Mouse (Mus musculus) G1E (cell line): Measurements from ENCODE around the gene Lin7b. TPM values are rescaled to one million over a fixed set of nuclear protein-coding genes. Genes with fewer than 3 reads are reported as not detected.
A peak's percentile ranks its signal among the peaks of the same experiment; 100 is the strongest.

ENCODE experiments used
- ATAC-seq: 2 replicates; pipeline ENCODE4 v1.8.0; 2016; ENCODE audit warnings: mild to moderate bottlenecking; ENCODE audit not compliant: insufficient number of reproducible peaks, poor library complexity, low FRiP score, severe bottlenecking; ENCODE audit errors: extremely low read depth
- DNase-seq: peaks from one replicate; pipeline ENCODE4 v3.0.0; 2012; ENCODE audit warnings: low spot score
- H3K27me3 ChIP-seq: 2 replicates; pipeline ENCODE4 v1.6.1; 2012; ENCODE audit warnings: mild to moderate bottlenecking, low read length, inconsistent platforms; ENCODE audit not compliant: insufficient read depth
- H3K36me3 ChIP-seq: replicated peaks from 2 replicates; pipeline ENCODE3; 2012; ENCODE audit warnings: mild to moderate bottlenecking, inconsistent platforms
- H3K4me1 ChIP-seq: 2 replicates; pipeline ENCODE4 v1.6.1; 2012; ENCODE audit warnings: low read depth, low read length, inconsistent platforms, mixed read lengths; ENCODE audit not compliant: insufficient read depth
- H3K4me3 ChIP-seq: 2 replicates; pipeline ENCODE4 v1.5.1; 2012; ENCODE audit warnings: low read depth, mild to moderate bottlenecking, inconsistent platforms, low read length, moderate library complexity, mixed read lengths
- H3K9me3 ChIP-seq: replicated peaks from 2 replicates; pipeline ENCODE4 v1.6.1; 2012; ENCODE audit warnings: inconsistent platforms
- CTCF ChIP-seq: IDR thresholded peaks from 2 replicates; pipeline ENCODE4 v1.5.1; 2012; ENCODE audit warnings: low read depth, low read length, inconsistent platforms, mixed read lengths
- GATA1 ChIP-seq: IDR thresholded peaks from 2 replicates; pipeline ENCODE4 v1.6.1; 2012; ENCODE audit warnings: borderline replicate concordance, low read length, inconsistent platforms, mixed read lengths
- GATA2 ChIP-seq: IDR thresholded peaks from 2 replicates; pipeline ENCODE4 v1.6.1; 2012; ENCODE audit warnings: low read depth, low read length, inconsistent platforms, borderline replicate concordance
- POLR2AphosphoS5 ChIP-seq: IDR thresholded peaks from 2 replicates; pipeline ENCODE4 v1.6.1; 2012; ENCODE audit warnings: low read depth, low read length, inconsistent platforms; ENCODE audit not compliant: insufficient replicate concordance
- TAL1 ChIP-seq: conservative IDR thresholded peaks from 2 replicates; pipeline ENCODE4 v1.6.1; 2012; ENCODE audit warnings: low read depth, low read length, inconsistent platforms, mixed read lengths
- polyA plus RNA-seq: library from polyadenylated mRNA; stranded (reverse); fragments of >175 nt; gene quantifications from 2 replicates; pipeline ENCODE4 v1.2.3, GENCODE M21; 2012
- total RNA-seq, 2 experiments: library from RNA; stranded (forward) in 1 of 2; stranded (reverse) in 1 of 2; fragments of 200-1000 nt in 1 of 2; fragments of >200 nt in 1 of 2; fragmentation: Nextera tagmentation in 1 of 2; gene quantifications; 2 replicates each; pipeline ENCODE4 v1.2.3; 2014 to 2017

Gene Lin7b
- total and polyA plus RNA-seq, 3 experiments, result 1.1 to 2.0 TPM; not detected in 1

DNA sequence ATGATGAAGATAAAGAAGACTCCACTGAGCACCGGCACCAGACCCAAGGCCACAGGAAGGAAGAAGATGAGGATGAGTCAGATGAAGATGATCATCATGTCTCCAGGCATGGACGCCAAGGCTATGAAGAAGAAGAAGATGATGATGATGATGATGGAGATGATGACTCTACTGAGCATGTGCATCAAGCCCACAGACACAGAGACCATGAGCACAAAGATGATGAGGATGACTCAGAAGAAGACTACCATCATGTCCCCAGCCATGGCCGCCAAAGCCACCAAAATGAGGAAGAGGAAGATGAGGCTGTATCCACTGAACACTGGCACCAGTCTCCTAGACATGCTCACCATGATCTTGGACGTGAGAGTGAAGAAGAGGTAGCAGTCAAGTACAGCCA, 34.1 kb downstream of the Lin7b start:
- DNase-seq (no peak), ATAC-seq (no peak)
- Histone ChIP-seq H3K4me1 (peaks cover 42% of the 10 kb centered on the region), H3K4me3 (no peak overlapping the region), H3K36me3 (no peaks in the 10 kb centered on the region), H3K27me3 (peaks cover 66% of the 10 kb centered on the region), H3K9me3 (0 out of 2 replicates have a peak, but pooled peaks cover 2% of the 10 kb centered on the region)
- TF ChIP-seq POLR2AphosphoS5 (no peak), TAL1 (no peak), CTCF (no peak), GATA1 (no peak), GATA2 (no peak)

DNA sequence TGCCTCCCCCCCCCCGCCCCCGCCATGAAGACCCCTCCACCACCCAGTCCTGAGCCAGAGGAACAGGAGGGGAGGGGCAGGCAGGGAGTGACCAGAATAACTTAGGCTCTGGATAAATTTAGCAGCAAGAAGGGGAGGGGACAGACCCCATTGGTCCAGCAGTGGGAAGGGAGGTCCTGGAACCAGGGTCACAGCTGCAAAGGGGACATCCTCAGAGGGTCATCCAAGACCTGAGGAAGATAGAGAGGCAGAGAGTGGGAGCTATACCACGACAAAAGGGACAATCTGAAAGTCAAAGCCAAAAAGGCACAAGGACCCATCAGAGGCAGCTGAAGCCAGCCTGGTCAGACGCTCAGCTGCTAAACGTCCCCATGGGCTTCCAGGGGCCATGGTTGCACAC, 35.3 kb downstream of the Lin7b start, which contains the start of gene Hrc:
Hrc (plus strand) TSS at position 235 of the 400 bp plus-strand sequence.
- DNase-seq, result no peak
- Histone ChIP-seq H3K4me3 (no peak within 1 kb of the TSS), H3K27me3 (peaks cover 71% of the 10 kb centered on the region), H3K9me3 (0 out of 2 replicates have a peak, but pooled peaks cover 2% of the 10 kb centered on the region), H3K4me1 (peaks cover 33% of the 10 kb centered on the region), H3K36me3 (no peaks in the 10 kb centered on the region)
- TF ChIP-seq POLR2AphosphoS5 (no peak), GATA1 (no peak), TAL1 (no peak), GATA2 (no peak), CTCF (no peak)
- ATAC-seq, result no peak

DNA sequence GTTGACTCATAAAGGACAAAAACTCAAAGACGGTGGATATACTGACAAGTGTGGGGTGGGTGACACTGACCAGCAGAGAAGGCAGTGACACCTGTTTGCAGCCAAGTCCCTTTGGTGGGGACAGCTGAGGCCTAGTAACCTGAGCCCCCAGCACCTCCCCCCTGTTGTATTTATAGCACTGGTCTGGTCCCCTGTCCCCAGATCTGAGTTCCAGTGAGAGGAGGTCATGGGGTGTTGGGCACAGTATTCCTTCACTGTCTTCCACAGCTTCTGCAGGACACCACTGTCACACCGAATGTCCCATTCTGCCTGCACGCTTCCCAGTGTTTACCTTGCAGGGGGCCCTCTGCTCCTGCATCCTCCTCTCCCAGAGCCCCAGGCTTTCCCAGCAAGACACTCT, 35.8 kb downstream of the Lin7b start:
- TF ChIP-seq GATA1 (no peak), TAL1 (no peak), CTCF (no peak), POLR2AphosphoS5 (no peak), GATA2 (no peak)
- ATAC-seq (no peak), DNase-seq (no peak)
- no peak overlapping the region for H3K4me3 ChIP-seq
- peaks cover 30% of the 10 kb centered on the region for H3K4me1 ChIP-seq
- H3K36me3 ChIP-seq, result no peaks in the 10 kb centered on the region
- H3K9me3 ChIP-seq, result 0 out of 2 replicates have a peak, but pooled peaks cover 2% of the 10 kb centered on the region
- peaks cover 67% of the 10 kb centered on the region for H3K27me3 ChIP-seq

DNA sequence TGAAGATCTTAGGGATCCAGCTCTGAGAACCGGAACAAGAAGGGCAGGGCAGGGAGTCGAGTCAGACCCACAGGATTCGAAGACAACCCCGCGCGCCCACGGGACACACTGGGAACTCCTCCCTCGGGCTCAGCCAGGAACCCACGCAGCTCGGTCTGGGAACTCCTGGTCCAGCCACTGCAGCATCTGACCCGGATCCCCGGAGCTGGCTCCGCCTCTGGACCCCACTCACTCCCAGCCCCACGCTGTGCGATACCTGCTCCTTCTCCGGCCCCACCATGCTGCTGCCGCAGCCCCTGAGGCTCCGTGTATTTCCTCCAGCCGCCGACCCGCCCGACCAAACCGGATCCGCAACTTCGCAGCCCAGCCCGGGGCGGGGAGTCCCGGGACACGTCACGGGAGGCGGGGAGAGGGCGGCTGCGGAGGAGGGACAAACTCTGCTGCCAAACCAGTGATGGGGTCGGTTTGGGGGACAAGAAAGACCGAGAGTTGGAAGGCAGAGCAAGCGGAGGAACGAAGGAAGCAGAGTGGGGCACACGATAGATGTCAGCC, 36.9 kb downstream of the Lin7b start, which contains the start of gene Trpm4:
Trpm4 (minus strand) TSS at position 350 of the 552 bp plus-strand sequence.
- H3K9me3 ChIP-seq, result 0 out of 2 replicates have a peak, but pooled peaks cover 2% of the 10 kb centered on the region
- H3K4me3 ChIP-seq, result peak within 1 kb of the TSS; percentile 65; the same call in 1 of the 2 replicates
- H3K36me3 ChIP-seq, result no peaks in the 10 kb centered on the region
- H3K27me3 ChIP-seq, result peaks cover 59% of the 10 kb centered on the region
- ATAC-seq (no peak), DNase-seq (no peak)
- no peak for TF ChIP-seq CTCF
- no peak for TF ChIP-seq TAL1
- no peak for TF ChIP-seq GATA2
- TF ChIP-seq GATA1, result no peak
- no peak for TF ChIP-seq POLR2AphosphoS5
- peaks cover 20% of the 10 kb centered on the region for H3K4me1 ChIP-seq

DNA sequence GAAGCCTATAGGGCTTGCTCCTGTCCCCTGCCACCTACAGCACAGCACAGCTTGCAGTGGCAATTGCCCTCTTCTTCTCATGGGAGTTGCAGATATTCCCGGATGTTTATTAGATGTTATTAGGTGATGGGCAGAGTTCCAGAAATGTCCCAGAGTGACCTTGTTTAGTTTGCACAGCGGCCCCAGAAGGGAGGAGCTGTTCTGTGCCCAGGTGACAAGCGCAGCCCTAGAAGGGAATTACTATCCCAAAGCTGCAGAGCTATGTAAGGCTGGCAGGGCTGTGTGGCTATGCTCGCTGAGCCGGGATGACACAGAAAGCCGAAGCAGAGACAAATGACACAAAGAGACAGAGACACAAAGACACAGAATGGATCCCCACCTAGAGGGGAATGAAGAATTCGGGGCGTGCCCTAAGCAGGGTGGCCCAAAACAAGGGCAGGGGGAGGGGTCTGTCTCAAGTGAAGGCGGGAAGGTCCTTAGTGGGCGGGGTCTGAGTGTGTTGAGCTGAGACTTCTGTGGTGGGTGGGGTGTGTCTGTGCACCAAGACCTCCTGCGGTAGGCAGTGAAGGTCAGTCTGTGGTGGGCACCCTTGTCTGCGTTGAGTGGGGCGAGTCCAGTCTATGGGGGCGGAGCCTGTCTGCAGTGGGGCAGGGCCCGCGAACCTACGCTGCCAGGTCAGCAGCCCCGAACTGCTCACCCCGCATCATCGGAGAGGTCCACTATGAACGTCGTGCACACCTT, 37.5 kb downstream of the Lin7b start:
- Histone ChIP-seq H3K9me3 (0 out of 2 replicates have a peak, but pooled peaks cover 2% of the 10 kb centered on the region), H3K27me3 (peaks cover 56% of the 10 kb centered on the region)
- ATAC-seq, result no peak

DNA sequence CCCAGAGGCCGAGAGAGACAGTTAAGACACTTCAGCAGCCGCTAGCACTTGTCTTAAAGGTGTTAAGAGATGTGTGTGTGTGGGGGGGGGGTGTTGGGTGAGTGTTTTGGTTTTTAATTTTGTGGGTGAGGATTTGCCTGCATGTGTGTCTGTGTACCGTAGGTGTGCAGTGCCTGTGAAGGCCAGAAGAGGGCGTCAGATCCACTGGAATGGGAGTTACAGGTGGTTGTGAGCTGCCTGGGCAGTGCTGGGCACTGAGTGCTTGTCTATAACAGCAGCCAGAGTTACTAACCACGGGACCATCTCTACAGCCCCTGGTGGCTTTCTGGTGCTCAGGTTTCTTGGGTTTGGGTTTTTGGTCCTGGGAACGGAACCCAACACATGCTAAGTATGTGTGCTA, 38.9 kb downstream of the Lin7b start:
- TF ChIP-seq TAL1 (no peak), GATA2 (no peak), CTCF (no peak), GATA1 (no peak), POLR2AphosphoS5 (no peak)
- peaks cover 12% of the 10 kb centered on the region for H3K4me1 ChIP-seq
- ATAC-seq (no peak), DNase-seq (no peak)
- H3K9me3 ChIP-seq, result 0 out of 2 replicates have a peak, but pooled peaks cover 2% of the 10 kb centered on the region
- H3K36me3 ChIP-seq, result no peaks in the 10 kb centered on the region
- H3K27me3 ChIP-seq, result peaks cover 62% of the 10 kb centered on the region
- H3K4me3 ChIP-seq, result no peak overlapping the region

More for the DNA sequence above, 37.5 kb downstream of the Lin7b start:
- TF ChIP-seq CTCF, result no peak
- TF ChIP-seq GATA1, result no peak
- TF ChIP-seq TAL1, result no peak
- no peak for TF ChIP-seq GATA2
- no peak for TF ChIP-seq POLR2AphosphoS5
- Histone ChIP-seq H3K36me3 (no peaks in the 10 kb centered on the region), H3K4me1 (peaks cover 13% of the 10 kb centered on the region), H3K4me3 (peak overlapping the region; percentile 65; the same call in 1 of the 2 replicates)
- DNase-seq, result no peak
